Mouse (Mus musculus) stomach, postnatal 0 days (tissue): ENCODE data around the gene Cpm. TPM values are rescaled to one million over a fixed set of nuclear protein-coding genes. Genes with fewer than 3 reads are reported as not detected.
A peak's percentile ranks its signal among the peaks of the same experiment; 100 is the strongest.

Experiments used
- ATAC-seq: fragments of 200-750 bp; cut with Nextera tagmentation; 2 replicates; pipeline ENCODE4 v1.8.0; 2017; ENCODE audit not compliant: low FRiP score, low TSS enrichment
- DNase-seq: peaks from one replicate; pipeline ENCODE4 v3.0.0-alpha.2; 2016; ENCODE audit warnings: low spot score
- H3K27ac ChIP-seq: fragments of 300-500 bp; sonication (generic); replicated peaks from 2 replicates; pipeline ENCODE4 v1.5.1; 2014; ENCODE audit warnings: mild to moderate bottlenecking, control low read depth
- H3K27me3 ChIP-seq: fragments of 300-500 bp; sonication (generic); 2 replicates; pipeline ENCODE4 v1.6.1; 2014; ENCODE audit warnings: low read length; ENCODE audit not compliant: control insufficient read depth, insufficient read depth
- H3K36me3 ChIP-seq: fragments of 300-500 bp; sonication (generic); 2 replicates; pipeline ENCODE4 v1.6.1; 2014; ENCODE audit warnings: low read length, mixed read lengths; ENCODE audit not compliant: control insufficient read depth, insufficient read depth
- H3K4me1 ChIP-seq: fragments of 300-500 bp; sonication (generic); replicated peaks from 2 replicates; pipeline ENCODE4 v1.6.1; 2014; ENCODE audit warnings: antibody characterized with exemption; ENCODE audit not compliant: control insufficient read depth, insufficient read depth
- H3K4me2 ChIP-seq: fragments of 300-500 bp; sonication (generic); replicated peaks from 2 replicates; pipeline ENCODE4 v1.6.1; 2014; ENCODE audit warnings: low read depth, mild to moderate bottlenecking, control low read depth, moderate library complexity
- H3K4me3 ChIP-seq: fragments of 300-500 bp; sonication (generic); 2 replicates; pipeline ENCODE4 v1.5.1; 2014; ENCODE audit warnings: low read depth, low read length, control low read depth
- H3K9ac ChIP-seq: fragments of 300-500 bp; sonication (generic); 2 replicates; pipeline ENCODE4 v1.6.1; 2014; ENCODE audit warnings: mild to moderate bottlenecking, low read length, control low read depth, mixed read lengths
- H3K9me3 ChIP-seq: fragments of 300-500 bp; sonication (generic); 2 replicates; pipeline ENCODE4 v1.6.1; 2016; ENCODE audit warnings: low read length; ENCODE audit not compliant: control insufficient read depth
- CTCF ChIP-seq: IDR thresholded peaks from 2 replicates; pipeline ENCODE4 v1.5.1; 2016; ENCODE audit warnings: antibody characterized with exemption, low read depth, mild to moderate bottlenecking, moderate library complexity
- EP300 ChIP-seq: optimal IDR thresholded peaks from 2 replicates; pipeline ENCODE3; 2016; ENCODE audit warnings: antibody characterized with exemption
- WGBS: fragments of 180-500 bp; shearing (Covaris S2); extraction: QIAGEN DNeasy Blood & Tissue Kit; methylation state at CpG from one replicate; pipeline ENCODE4 v1.1.7; 2014; 5-methylcytosine and 5-hydroxymethylcytosine counted together
- polyA plus RNA-seq: library from polyadenylated mRNA; unstranded; fragments of >200 nt; fragmentation: Nextera tagmentation; extraction: Ambion mirVana; gene quantifications from 2 replicates; pipeline ENCODE4 v1.2.1, GENCODE M21; 2015

Gene Cpm
- polyA plus RNA-seq, 1 experiment from 2014 or later, result 22.9 TPM

DNA sequence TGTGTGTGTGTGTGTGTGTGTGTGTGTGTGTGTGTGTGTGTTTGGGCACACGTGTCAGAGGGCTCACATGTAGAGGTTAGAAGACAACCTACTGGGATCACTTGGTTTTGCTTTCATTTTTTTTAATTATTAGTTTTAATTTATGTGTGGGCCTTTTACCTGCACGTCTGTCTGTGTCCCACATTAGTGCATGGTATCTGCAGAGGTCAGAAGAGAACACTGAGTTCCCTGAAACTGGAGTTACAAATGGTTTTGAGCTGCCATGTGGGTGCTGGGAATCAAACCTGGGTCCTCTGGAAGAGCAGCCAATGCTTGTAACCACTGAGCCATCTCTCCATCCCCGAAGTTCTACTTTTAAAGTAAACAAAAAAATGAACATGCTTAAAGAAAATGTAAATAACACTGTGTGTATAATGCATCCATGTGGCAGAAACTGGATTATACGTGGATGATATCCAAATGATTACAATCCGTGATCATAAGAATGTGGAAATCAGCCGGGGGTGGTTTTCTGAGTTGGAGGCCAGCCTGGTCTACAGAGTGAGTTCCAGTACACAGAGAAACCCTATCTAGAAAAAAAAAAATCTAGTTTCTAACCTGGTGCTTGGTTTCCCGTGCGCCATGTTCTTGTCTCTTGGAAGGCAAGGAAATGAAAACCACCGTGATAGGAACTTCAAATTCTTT is 37.8 kb downstream of the Cpm start:
- Histone ChIP-seq H3K4me2 (no peak overlapping the region), H3K9ac (no peak overlapping the region), H3K4me3 (no peak overlapping the region), H3K4me1 (0 out of 2 replicates have a peak, but pooled peaks cover 2% of the 10 kb centered on the region), H3K36me3 (no peaks in the 10 kb centered on the region), H3K9me3 (no peaks in the 10 kb centered on the region), H3K27me3 (no peaks in the 10 kb centered on the region), H3K27ac (no peak overlapping the region)
- DNase-seq (no peak), ATAC-seq (no peak)
- TF ChIP-seq EP300 (no peak), CTCF (no peak)
- WGBS, result 87% methylated on average over 9 of the region's 9 CpGs

GRCm38 (mm10) chr10:117667663-117668507 is 38.6 kb downstream of the Cpm start:
- Histone ChIP-seq H3K9me3 (no peaks in the 10 kb centered on the region), H3K4me3 (no peak overlapping the region), H3K4me1 (0 out of 2 replicates have a peak, but pooled peaks cover 2% of the 10 kb centered on the region), H3K27me3 (no peaks in the 10 kb centered on the region), H3K4me2 (no peak overlapping the region), H3K36me3 (no peaks in the 10 kb centered on the region), H3K27ac (no peak overlapping the region), H3K9ac (no peak overlapping the region)
- no peak for ATAC-seq
- TF ChIP-seq EP300 (no peak), CTCF (no peak)
- DNase-seq, result no peak
- 93% methylated on average over 28 of the region's 28 CpGs for WGBS

DNA sequence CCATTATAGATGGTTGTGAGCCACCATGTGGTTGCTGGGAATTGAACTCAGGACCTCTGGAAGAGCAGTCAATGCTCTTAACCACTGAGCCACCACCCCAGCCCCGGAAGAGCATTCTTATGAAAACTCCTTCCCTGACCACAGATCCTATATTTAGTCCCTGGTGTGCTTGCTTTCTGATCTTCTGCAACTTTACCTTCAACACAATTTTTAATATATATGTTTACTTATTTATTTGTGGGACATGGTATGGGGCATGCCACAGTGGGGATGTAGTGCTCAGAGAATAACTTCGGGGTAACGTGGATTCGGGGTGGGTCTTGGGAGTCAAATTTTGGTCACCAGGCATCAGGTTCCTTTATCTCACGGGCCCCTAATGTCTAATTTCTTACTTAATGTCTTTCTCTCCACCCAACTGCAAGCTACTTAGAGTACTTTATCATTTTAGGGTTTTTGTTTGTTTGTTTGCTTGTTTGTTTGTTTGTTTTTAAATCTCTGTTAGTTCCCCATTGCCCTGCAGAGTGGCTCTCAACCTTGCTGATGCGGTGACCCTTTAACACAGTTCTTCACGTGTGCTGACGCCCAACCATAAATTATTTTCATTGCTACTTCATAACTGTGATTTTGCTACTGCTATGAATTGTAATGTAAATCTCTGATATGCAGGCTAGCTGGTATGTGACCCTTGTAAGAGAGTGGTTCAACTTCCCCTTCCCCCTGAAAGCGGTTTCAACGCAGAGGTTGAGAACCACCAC is 39.4 kb downstream of the Cpm start:
- Histone ChIP-seq H3K4me1 (0 out of 2 replicates have a peak, but pooled peaks cover 2% of the 10 kb centered on the region), H3K9me3 (no peaks in the 10 kb centered on the region), H3K9ac (no peak overlapping the region), H3K36me3 (no peaks in the 10 kb centered on the region), H3K27me3 (no peaks in the 10 kb centered on the region), H3K27ac (peak overlapping the region; percentile 73; the same call in 1 of the 2 replicates), H3K4me2 (no peak overlapping the region), H3K4me3 (no peak overlapping the region)
- DNase-seq (no peak), ATAC-seq (no peak)
- WGBS, result 71% methylated on average over 10 of the region's 10 CpGs
- TF ChIP-seq CTCF (no peak), EP300 (no peak)

DNA sequence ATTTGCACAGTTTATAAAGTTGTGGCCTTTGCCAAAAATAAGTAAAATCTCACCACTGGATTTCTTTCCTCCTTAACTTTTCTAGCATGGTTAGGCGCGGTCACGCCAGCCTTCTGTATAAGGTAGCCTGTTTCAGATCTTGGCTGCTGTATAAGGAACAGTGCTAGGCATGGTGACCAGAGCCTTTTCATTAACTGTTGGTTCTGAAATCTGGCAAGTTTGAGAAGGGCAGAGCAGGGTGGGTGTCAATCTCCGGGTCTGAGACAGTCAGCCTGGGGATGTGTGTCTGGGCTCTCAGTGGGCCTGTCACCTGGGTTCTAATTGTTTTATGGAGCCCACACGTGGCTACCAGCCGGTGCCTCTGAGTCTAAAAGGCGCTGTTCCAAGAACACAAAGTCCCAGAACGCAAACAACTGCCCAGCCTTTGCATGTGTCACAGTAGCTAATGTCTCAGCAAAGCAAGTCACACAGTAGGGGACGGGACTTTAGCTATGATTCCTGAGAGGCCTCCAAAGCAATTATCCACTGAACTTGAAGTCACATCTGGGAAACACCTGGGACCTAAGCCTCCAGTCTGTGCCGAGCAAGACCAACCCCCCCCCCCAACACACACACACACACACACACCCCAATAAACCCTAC is 40.3 kb downstream of the Cpm start:
- H3K4me3 ChIP-seq, result no peak overlapping the region
- H3K9ac ChIP-seq, result no peak overlapping the region
- no peaks in the 10 kb centered on the region for H3K9me3 ChIP-seq
- H3K27ac ChIP-seq, result peak overlapping the region; percentile 73
- no peaks in the 10 kb centered on the region for H3K27me3 ChIP-seq
- TF ChIP-seq CTCF, result no peak
- TF ChIP-seq EP300, result no peak
- peak; percentile 85 for ATAC-seq
- 0 out of 2 replicates have a peak, but pooled peaks cover 2% of the 10 kb centered on the region for H3K4me1 ChIP-seq
- 34% methylated on average over 10 of the region's 10 CpGs for WGBS
- H3K4me2 ChIP-seq, result no peak overlapping the region
- H3K36me3 ChIP-seq, result no peaks in the 10 kb centered on the region
- peak; percentile 51 for DNase-seq

- no peak overlapping the region for H3K4me2 ChIP-seq
- H3K4me3 ChIP-seq, result no peak overlapping the region
- no peaks in the 10 kb centered on the region for H3K9me3 ChIP-seq
- no peak overlapping the region for H3K9ac ChIP-seq
- H3K36me3 ChIP-seq, result no peaks in the 10 kb centered on the region
- TF ChIP-seq EP300 (no peak), CTCF (no peak)
- ATAC-seq (no peak), DNase-seq (no peak)
- H3K4me1 ChIP-seq, result 0 out of 2 replicates have a peak, but pooled peaks cover under 1% of the 10 kb centered on the region
- peak overlapping the region; percentile 73 for H3K27ac ChIP-seq
- no peaks in the 10 kb centered on the region for H3K27me3 ChIP-seq
- 78% methylated on average over 3 of the region's 3 CpGs for WGBS
These were observed 40.8 kb downstream of the Cpm start for GRCm38 (mm10) chr10:117670092-117670491.
